Mouse (Mus musculus): ENCODE measurements around the gene Slc9a2.
A peak's percentile ranks its signal among the peaks of the same experiment; 100 is the strongest.

Slc9a2 gene

GRCm38 (mm10) chr1:40705099-40705498 is 24.7 kb downstream of the Slc9a2 start:
- no peak for DNase-seq (ENCODE audit: low read depth, low spot score)

DNA sequence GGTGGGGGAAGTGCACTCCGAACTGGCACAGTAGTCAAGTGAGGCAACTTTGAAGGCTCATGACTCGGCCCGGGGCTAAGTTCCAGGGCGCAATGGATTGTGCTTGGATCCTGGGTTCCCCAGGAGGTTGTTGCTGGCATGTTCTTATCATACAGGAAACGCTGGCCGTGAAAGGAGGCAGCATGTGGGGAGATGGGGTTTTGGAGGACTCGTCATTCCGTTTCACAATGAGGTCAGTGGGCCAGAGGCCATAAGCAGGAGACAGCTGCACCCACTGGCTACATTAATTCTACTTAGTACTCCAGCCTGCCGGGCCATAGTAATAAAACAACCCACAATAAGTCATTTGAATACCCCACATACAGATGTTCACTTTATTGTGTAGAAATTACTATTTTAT is 34.6 kb downstream of the Slc9a2 start:
- no peak for DNase-seq (ENCODE audit: low read depth, low spot score)

- DNase-seq (ENCODE audit: low read depth, low spot score): no peak
Observed at GRCm38 (mm10) chr1:40726051-40726450, 45.7 kb downstream of the Slc9a2 start.

DNA sequence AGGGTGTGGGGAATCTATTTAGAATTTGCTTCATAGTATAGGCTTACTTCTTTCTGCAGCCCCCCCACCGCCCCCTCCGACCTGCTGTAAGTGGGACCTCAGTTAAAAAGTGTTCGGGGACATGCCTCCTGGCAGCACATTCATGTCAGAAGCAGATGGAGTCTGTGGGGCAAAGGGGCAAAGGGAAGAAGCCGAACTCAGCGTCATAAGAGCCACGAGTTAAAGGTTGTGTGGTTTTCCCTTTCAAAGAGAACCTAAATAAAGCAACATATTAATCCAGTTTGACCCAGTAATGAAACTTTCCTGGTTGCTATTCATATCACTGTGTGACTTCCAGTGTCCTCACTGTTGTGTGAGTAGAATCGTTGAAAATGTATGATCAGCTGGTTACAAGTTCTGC is 47.0 kb downstream of the Slc9a2 start:
- DNase-seq (ENCODE audit: low read depth, low spot score): no peak

- no peak for DNase-seq (ENCODE audit: low read depth, low spot score)
Observed at GRCm38 (mm10) chr1:40728636-40729035, 48.3 kb downstream of the Slc9a2 start.

DNA sequence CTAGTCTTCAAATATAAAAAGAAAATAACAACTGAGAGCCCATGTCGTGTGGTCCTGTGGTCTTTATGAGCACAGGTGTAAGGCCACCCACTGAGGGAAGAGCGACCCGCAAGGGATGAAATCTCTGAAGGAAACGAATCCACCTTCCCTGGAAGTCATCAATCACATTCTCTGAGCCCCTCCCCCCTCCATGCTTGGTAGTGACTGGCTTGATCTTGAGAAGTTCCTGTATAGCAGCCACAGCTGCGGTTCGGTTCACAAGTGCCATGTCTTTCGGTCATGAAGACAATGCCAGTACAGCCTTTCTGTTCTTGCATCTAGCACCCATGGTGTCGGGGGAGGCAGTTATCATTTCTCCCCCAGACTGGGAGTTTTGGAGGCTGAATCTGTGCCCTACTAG is 57.3 kb downstream of the Slc9a2 start:
- DNase-seq (ENCODE audit: low read depth, low spot score): no peak

DNA sequence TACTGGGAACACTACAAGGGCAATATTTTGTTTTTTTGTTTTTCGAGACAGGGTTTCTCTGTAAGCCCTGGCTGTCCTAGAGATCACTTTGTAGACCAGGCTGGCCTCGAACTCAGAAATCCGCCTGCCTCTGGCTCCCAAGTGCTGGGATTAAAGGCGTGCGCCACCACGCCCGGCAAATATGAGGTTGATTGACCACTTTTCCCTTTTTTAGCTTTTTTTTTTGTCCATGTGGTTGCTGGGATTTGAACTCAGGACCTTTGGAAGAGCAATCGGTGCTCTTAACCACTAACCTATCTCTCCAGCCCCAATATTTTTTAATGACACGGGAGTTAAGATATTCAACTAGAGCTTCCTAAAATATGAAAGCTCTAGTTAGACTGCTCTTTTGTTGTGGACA is 57.9 kb downstream of the Slc9a2 start:
- peak; percentile 37 for DNase-seq (ENCODE audit: low read depth, low spot score)

GRCm38 (mm10) chr1:40740739-40741138 is 60.4 kb downstream of the Slc9a2 start:
- DNase-seq (ENCODE audit: low read depth, low spot score): no peak

DNA sequence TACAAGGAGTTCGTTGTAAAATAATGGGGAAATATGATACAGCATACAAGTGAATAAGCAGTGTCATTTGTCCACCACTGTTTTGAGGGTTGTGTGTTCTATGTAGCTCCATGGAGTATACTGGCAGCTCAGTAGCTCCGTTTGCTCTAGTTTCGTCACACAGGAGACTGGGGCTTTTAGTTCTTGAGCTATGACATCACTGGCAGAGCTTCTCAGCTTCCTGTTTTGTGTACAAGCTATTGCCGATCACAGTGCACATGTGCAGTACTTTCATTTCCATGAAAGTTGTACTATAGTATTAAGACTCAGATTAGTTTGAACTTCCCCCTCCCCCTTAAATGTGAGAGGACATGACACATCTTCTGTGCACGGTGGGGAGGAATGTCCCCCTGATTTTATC is 65.7 kb downstream of the Slc9a2 start:
- no peak for DNase-seq (ENCODE audit: low read depth, low spot score)

- DNase-seq (ENCODE audit: low read depth, low spot score): no peak
Observed at GRCm38 (mm10) chr1:40759751-40760445, 79.5 kb downstream of the Slc9a2 start.

DNA sequence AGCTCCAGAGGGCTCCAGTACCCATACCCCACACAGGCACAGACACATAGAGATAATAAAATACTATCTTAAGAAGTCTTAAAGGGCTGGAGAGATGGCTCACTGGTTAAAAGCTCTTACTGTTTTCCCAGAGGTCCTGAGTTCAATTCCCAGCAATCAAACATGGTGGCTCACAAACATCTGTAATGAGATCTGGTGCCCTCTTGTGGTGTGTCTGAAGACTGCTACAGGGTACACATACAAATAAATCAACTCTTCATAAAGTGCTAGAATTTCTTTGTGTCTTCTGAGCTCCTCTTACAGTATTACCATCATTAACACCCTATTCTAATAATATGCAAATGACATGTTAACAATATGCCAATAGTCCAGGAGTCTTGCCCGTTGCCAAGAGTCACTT is 83.7 kb downstream of the Slc9a2 start:
- DNase-seq (ENCODE audit: low read depth, low spot score): no peak

DNA sequence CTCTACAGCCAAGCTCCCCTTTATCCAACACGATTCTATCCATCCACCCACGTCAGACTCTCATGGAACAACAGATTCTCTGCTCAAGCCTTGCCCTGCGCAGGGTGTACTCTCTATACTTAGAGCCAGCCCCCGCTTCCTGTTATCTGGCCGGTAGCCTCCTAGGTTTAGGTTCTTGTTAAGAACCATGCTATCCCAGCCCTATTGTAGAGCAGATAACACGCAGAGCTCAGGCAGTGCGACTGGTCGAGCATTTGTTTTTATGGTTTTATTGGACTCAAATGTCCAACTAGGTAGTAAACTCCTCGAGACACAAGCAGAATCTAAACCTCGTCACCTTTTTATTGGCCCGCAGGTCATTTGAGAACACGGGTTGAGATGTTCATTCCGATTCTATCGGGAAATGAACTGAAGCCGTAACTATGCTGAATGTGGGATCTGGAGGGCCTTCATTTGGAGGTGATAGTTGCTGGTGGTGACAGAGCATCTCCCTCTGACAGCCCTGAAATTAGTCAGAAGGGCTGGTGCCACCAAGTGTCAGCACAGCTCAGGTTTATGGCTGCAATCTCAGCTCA is 84.4 kb downstream of the Slc9a2 start:
- no peak for DNase-seq (ENCODE audit: low read depth, low spot score)

DNA sequence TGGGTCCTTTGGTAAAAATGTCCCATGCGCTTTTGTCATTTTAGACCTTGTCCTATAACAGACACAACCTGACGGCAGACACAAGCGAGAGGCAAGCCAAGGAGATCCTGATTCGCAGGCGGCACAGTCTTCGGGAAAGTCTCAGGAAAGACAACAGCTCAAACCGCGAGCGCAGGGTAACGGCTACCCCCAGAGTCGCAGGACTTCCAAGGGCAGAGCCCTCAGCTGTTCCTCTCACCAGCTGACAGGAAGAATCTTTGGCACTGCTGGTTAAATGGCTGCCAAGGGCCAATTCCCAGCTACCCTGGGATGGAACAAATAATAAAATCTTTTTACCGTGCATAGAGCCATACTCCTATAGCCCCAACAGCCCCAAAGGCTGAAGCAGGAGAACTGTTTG is 85.1 kb downstream of the Slc9a2 start:
- DNase-seq (ENCODE audit: low read depth, low spot score): peak; percentile 4

GRCm38 (mm10) chr1:40767588-40767987 is 87.2 kb downstream of the Slc9a2 start:
- no peak for DNase-seq (ENCODE audit: low read depth, low spot score)

- peak; percentile 83 for DNase-seq (ENCODE audit: low read depth, low spot score)
Observed at GRCm38 (mm10) chr1:40768606-40769005, 88.2 kb downstream of the Slc9a2 start.

DNA sequence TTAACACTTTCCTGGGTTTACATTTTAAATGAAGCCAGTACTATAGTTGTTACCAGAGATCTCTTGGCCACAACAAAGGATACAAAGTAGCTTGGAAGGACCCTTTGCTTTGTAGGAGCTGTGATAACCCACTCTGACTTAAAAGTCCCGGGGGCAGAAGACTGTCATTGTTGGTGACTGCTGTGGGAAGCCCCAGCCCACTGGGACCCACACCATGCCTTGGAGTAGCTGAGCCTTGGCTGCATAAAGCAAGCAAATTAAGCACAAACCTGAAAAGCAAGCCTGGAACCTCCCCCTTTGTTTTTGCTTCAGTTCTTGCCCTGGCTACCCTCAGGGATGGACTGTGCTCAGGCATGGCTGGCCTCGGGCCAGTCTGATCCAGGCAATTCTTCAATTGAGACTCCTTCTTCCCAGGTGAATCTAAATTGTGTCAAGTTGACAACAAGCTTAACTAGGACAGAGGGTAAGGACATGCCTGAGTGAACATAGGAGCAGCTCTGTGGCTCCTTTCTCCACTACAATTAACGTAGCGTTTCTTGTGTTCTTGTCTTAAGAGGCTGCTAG is 89.0 kb downstream of the Slc9a2 start:
- no peak for DNase-seq (ENCODE audit: low read depth, low spot score)

GRCm38 (mm10) chr1:40771196-40771970 is 91.0 kb downstream of the Slc9a2 start:
- DNase-seq (ENCODE audit: low read depth, low spot score): no peak

- no peak for DNase-seq (ENCODE audit: low read depth, low spot score)
Observed at GRCm38 (mm10) chr1:40773234-40773633, 92.9 kb downstream of the Slc9a2 start.

DNA sequence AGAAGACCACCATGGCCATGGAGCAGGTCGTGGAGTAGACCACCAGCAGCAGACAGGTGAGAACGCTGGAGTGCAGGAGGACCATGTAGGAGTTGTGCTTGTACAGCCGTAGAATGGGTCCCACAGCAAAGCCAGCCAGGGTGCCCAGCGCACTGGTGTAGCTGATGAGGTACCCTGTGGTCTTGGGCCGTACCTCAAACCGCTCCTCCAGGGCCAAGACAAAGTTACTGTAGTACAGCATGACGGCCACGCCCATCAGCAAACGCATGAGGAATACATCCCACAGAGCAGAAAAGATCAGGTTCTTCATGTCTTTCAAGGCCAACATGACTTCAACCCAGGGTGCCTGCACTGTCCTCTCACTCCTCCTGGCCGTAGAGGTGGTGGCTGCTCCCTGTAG is 93.7 kb downstream of the Slc9a2 start:
- no peak for DNase-seq (ENCODE audit: low read depth, low spot score)

DNA sequence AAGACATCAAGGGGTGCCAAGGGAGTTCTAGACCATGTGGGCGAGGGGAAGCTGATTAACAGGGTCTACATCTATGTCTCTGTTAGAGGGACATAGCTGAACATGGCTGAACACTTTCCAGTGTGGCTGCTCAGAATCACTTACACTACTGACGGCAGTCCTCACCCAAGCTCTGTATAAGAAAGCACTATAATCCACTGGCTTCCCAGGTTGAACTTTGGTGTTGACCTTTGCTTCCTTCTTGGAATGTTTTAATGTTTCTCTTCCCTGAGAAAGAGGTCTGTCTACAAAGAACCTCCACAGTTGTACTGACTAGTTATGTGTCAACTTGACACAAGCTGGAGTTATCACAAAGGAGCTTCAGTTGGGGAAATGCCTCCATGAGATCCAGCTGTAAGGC is 95.7 kb downstream of the Slc9a2 start:
- DNase-seq (ENCODE audit: low read depth, low spot score): no peak

DNA sequence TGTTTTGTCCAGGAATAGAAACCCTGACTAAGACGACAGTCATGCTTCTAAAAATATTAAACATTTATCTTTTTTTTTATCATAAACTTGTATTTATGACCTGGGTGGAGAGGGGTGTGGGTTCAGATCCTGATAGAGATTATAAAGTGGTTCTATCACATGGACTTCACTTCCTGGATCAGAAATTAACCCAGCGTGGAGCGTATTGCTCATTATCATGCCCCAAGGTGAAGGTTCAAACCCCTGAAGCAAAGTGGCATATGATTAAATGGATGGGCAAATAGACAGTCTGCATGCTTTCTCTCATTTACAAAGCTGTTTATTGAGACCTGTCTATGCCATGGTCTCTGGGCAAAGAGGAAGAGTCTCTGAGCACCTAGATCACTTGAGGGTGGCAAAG is 96.4 kb downstream of the Slc9a2 start:
- DNase-seq (ENCODE audit: low read depth, low spot score): no peak

- DNase-seq (ENCODE audit: low read depth, low spot score): no peak
Observed at GRCm38 (mm10) chr1:40783450-40783849, 103.1 kb downstream of the Slc9a2 start.

DNA sequence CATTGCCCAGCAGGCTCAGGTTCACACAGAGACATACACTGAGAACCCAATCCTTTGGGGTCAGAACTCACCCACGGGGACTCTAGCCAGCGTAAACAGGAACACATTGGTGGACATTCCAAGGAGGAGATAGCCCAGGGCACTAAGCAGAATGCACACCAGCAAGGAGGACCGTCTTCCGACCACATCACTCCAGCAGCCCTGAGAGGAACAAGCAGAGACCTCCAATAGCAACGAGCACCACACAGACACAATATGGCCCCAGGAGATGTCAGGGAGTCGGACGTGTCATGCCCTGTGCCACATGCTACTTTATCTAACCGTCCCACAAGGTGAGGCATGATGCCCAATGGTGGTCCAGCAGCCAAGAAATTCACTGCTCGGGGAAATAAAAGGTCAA is 103.9 kb downstream of the Slc9a2 start:
- DNase-seq (ENCODE audit: low read depth, low spot score): no peak

Data from ZHBTc4 (cell line).